Mouse (Mus musculus): ENCODE data around the gene Trir. TPM values are rescaled to one million over a fixed set of nuclear protein-coding genes. Genes with fewer than 3 reads are reported as not detected.
A peak's percentile ranks its signal among the peaks of the same experiment; 100 is the strongest.

Gene Trir
- polyA plus RNA-seq, 1 experiment: not detected

GRCm38 (mm10) chr8:85013230-85013840 lies 13.3 kb upstream of the Trir start:
- TF ChIP-seq CTCF (IDR thresholded peaks at IDR 0.05; ENCODE audit: insufficient read depth, low read depth, low read length) (peak; percentile 61), POLR2A (IDR thresholded peaks at IDR 0.05; ENCODE audit: insufficient read depth, low read depth, low read length) (no peak)
- WGBS: 6% methylated on average over 26 of the region's 26 CpGs
- H3K4me3 ChIP-seq (ENCODE audit: insufficient read depth, low read depth, low read length): peak overlapping the region; percentile 50
- H3K4me1 ChIP-seq (ENCODE audit: control insufficient read depth, insufficient read depth, low read length): peaks cover 8% of the 10 kb centered on the region; the same call in 1 of the 2 replicates
- H3K27ac ChIP-seq (ENCODE audit: insufficient read depth, low read depth, low read length): no peak overlapping the region

GRCm38 (mm10) chr8:85014431-85014830 lies 12.2 kb upstream of the Trir start, which contains the start of gene Best2:
Gene Best2 (minus strand): TSS chr8:85014531.
- Histone ChIP-seq H3K4me3 (ENCODE audit: insufficient read depth, low read depth, low read length) (peak within 1 kb of the TSS; percentile 50), H3K27ac (ENCODE audit: insufficient read depth, low read depth, low read length) (no peak within 1 kb of the TSS), H3K4me1 (ENCODE audit: control insufficient read depth, insufficient read depth, low read length) (peaks cover 8% of the 10 kb centered on the region; the same call in 1 of the 2 replicates)
- WGBS: 54% methylated on average over 2 of the region's 2 CpGs
- TF ChIP-seq CTCF (IDR thresholded peaks at IDR 0.05; ENCODE audit: insufficient read depth, low read depth, low read length): no peak
- TF ChIP-seq POLR2A (IDR thresholded peaks at IDR 0.05; ENCODE audit: insufficient read depth, low read depth, low read length): no peak

GRCm38 (mm10) chr8:85016724-85017123 lies 9.9 kb upstream of the Trir start:
- TF ChIP-seq POLR2A (IDR thresholded peaks at IDR 0.05; ENCODE audit: insufficient read depth, low read depth, low read length) (no peak), CTCF (IDR thresholded peaks at IDR 0.05; ENCODE audit: insufficient read depth, low read depth, low read length) (no peak)
- no peak overlapping the region for H3K27ac ChIP-seq (ENCODE audit: insufficient read depth, low read depth, low read length)
- peaks cover 5% of the 10 kb centered on the region; the same call in 1 of the 2 replicates for H3K4me1 ChIP-seq (ENCODE audit: control insufficient read depth, insufficient read depth, low read length)
- H3K4me3 ChIP-seq (ENCODE audit: insufficient read depth, low read depth, low read length): no peak overlapping the region
- 63% methylated on average over 10 of the region's 10 CpGs for WGBS

GRCm38 (mm10) chr8:85017209-85017608 lies 9.4 kb upstream of the Trir start:
- 23% methylated on average over 5 of the region's 5 CpGs for WGBS
- Histone ChIP-seq H3K4me1 (ENCODE audit: control insufficient read depth, insufficient read depth, low read length) (peaks cover 5% of the 10 kb centered on the region; the same call in 1 of the 2 replicates), H3K27ac (ENCODE audit: insufficient read depth, low read depth, low read length) (no peak overlapping the region), H3K4me3 (ENCODE audit: insufficient read depth, low read depth, low read length) (no peak overlapping the region)
- TF ChIP-seq CTCF (IDR thresholded peaks at IDR 0.05; ENCODE audit: insufficient read depth, low read depth, low read length) (no peak), POLR2A (IDR thresholded peaks at IDR 0.05; ENCODE audit: insufficient read depth, low read depth, low read length) (no peak)

GRCm38 (mm10) chr8:85021514-85022055 lies 5.0 kb upstream of the Trir start:
- Histone ChIP-seq H3K4me3 (ENCODE audit: insufficient read depth, low read depth, low read length) (no peak overlapping the region), H3K27ac (ENCODE audit: insufficient read depth, low read depth, low read length) (no peak overlapping the region), H3K4me1 (ENCODE audit: control insufficient read depth, insufficient read depth, low read length) (peaks cover 9% of the 10 kb centered on the region)
- TF ChIP-seq CTCF (IDR thresholded peaks at IDR 0.05; ENCODE audit: insufficient read depth, low read depth, low read length) (no peak), POLR2A (IDR thresholded peaks at IDR 0.05; ENCODE audit: insufficient read depth, low read depth, low read length) (no peak)
- 92% methylated on average over 3 of the region's 3 CpGs for WGBS

- Histone ChIP-seq H3K4me1 (ENCODE audit: control insufficient read depth, insufficient read depth, low read length) (peaks cover 9% of the 10 kb centered on the region), H3K4me3 (ENCODE audit: insufficient read depth, low read depth, low read length) (no peak overlapping the region), H3K27ac (ENCODE audit: insufficient read depth, low read depth, low read length) (no peak overlapping the region)
- 95% methylated on average over 3 of the region's 3 CpGs for WGBS
- TF ChIP-seq POLR2A (IDR thresholded peaks at IDR 0.05; ENCODE audit: insufficient read depth, low read depth, low read length): no peak
- no peak for TF ChIP-seq CTCF (IDR thresholded peaks at IDR 0.05; ENCODE audit: insufficient read depth, low read depth, low read length)
Measured at GRCm38 (mm10) chr8:85023846-85024245, 2.8 kb upstream of the Trir start.

GRCm38 (mm10) chr8:85025098-85025932 lies 1.3 kb upstream of the Trir start, which contains the start of gene Asna1:
Gene Asna1 (minus strand): TSS chr8:85025281.
- WGBS: 2% methylated on average over 30 of the region's 30 CpGs
- Histone ChIP-seq H3K4me1 (ENCODE audit: control insufficient read depth, insufficient read depth, low read length) (peaks cover 13% of the 10 kb centered on the region), H3K27ac (ENCODE audit: insufficient read depth, low read depth, low read length) (peak within 1 kb of the TSS; percentile 79), H3K4me3 (ENCODE audit: insufficient read depth, low read depth, low read length) (peak within 1 kb of the TSS; percentile 94)
- TF ChIP-seq CTCF (IDR thresholded peaks at IDR 0.05; ENCODE audit: insufficient read depth, low read depth, low read length) (no peak), POLR2A (IDR thresholded peaks at IDR 0.05; ENCODE audit: insufficient read depth, low read depth, low read length) (peak; percentile 28; the same call in 1 of the 2 replicates)

GRCm38 (mm10) chr8:85027516-85027855 lies 863 bp downstream of the Trir start:
- no peak overlapping the region for H3K27ac ChIP-seq (ENCODE audit: insufficient read depth, low read depth, low read length)
- TF ChIP-seq CTCF (IDR thresholded peaks at IDR 0.05; ENCODE audit: insufficient read depth, low read depth, low read length) (no peak), POLR2A (IDR thresholded peaks at IDR 0.05; ENCODE audit: insufficient read depth, low read depth, low read length) (no peak)

GRCm38 (mm10) chr8:85027922-85028321 lies 1.3 kb downstream of the Trir start:
- no peak overlapping the region for H3K4me3 ChIP-seq (ENCODE audit: insufficient read depth, low read depth, low read length)
- WGBS: 14% methylated on average over 2 of the region's 2 CpGs
- H3K4me1 ChIP-seq (ENCODE audit: control insufficient read depth, insufficient read depth, low read length): peaks cover 13% of the 10 kb centered on the region
- TF ChIP-seq CTCF (IDR thresholded peaks at IDR 0.05; ENCODE audit: insufficient read depth, low read depth, low read length) (no peak), POLR2A (IDR thresholded peaks at IDR 0.05; ENCODE audit: insufficient read depth, low read depth, low read length) (no peak)
- no peak overlapping the region for H3K27ac ChIP-seq (ENCODE audit: insufficient read depth, low read depth, low read length)

More at GRCm38 (mm10) chr8:85027516-85027855, 863 bp downstream of the Trir start:
- Histone ChIP-seq H3K4me3 (ENCODE audit: insufficient read depth, low read depth, low read length) (peak overlapping the region; percentile 96), H3K4me1 (ENCODE audit: control insufficient read depth, insufficient read depth, low read length) (peaks cover 13% of the 10 kb centered on the region)
- under 1% methylated on average over 13 of the region's 13 CpGs for WGBS

Data from olfactory bulb, adult 2 months (tissue).